Mouse (Mus musculus) kidney, adult 2 months (tissue): ENCODE results near the gene Pax9. TPM values are rescaled to one million over a fixed set of nuclear protein-coding genes. Genes with fewer than 3 reads are reported as not detected.

Experiments
- DNase-seq: peaks from one replicate; pipeline ENCODE4 v3.0.0; 2021
- H3K27ac ChIP-seq: fragments of 200-500 bp; 2 replicates; pipeline ENCODE4 v1.5.1; 2012; ENCODE audit warnings: low read depth, low read length, control low read depth, inconsistent platforms; ENCODE audit not compliant: insufficient read depth
- H3K27me3 ChIP-seq: fragments of 200-500 bp; replicated peaks from 2 replicates; pipeline ENCODE4 v1.6.1; 2012; ENCODE audit warnings: mild to moderate bottlenecking, moderate library complexity, low read length, inconsistent platforms; ENCODE audit not compliant: control insufficient read depth, insufficient read depth
- H3K36me3 ChIP-seq: fragments of 200-500 bp; 2 replicates; pipeline ENCODE4 v1.6.1; 2012; ENCODE audit warnings: mild to moderate bottlenecking, moderate library complexity, low read length, inconsistent platforms; ENCODE audit not compliant: control insufficient read depth, insufficient read depth
- H3K4me1 ChIP-seq: fragments of 200-500 bp; 2 replicates; pipeline ENCODE4 v1.6.1; 2011; ENCODE audit warnings: low read length; ENCODE audit not compliant: control insufficient read depth, insufficient read depth
- H3K4me3 ChIP-seq: fragments of 200-500 bp; 2 replicates; pipeline ENCODE4 v1.5.1; 2011; ENCODE audit warnings: mild to moderate bottlenecking, low read depth, low read length, control low read depth; ENCODE audit not compliant: insufficient read depth
- CTCF ChIP-seq: fragments of 200-500 bp; conservative IDR thresholded peaks from 2 replicates; pipeline ENCODE4 v1.5.1; 2011; ENCODE audit warnings: low read depth, mild to moderate bottlenecking, control low read depth, low read length, moderate library complexity, mixed read lengths; ENCODE audit not compliant: insufficient read depth, insufficient read length
- POLR2A ChIP-seq: fragments of 200-500 bp; IDR thresholded peaks from one replicate; pipeline ENCODE4 v1.6.1; 2011; ENCODE audit warnings: low read depth, low read length, control low read depth
- WGBS: fragments of 180-500 bp; shearing (Covaris S2); methylation state at CpG from one replicate; pipeline ENCODE4 v1.1.7; 2018; 5-methylcytosine and 5-hydroxymethylcytosine counted together
- polyA plus RNA-seq: library from polyadenylated mRNA; depleted of rRNA; stranded (reverse); fragments of >200 nt; gene quantifications from 2 replicates; pipeline ENCODE4 v1.2.3, GENCODE M21; 2012; rRNA removed

The Pax9 gene
- polyA plus RNA-seq, 1 experiment: not detected

GRCm38 (mm10) chr12:56718707-56719051 is 27.1 kb downstream of the Pax9 start:
- DNase-seq: no peak
- WGBS: 40% methylated on average over 6 of the region's 6 CpGs
- Histone ChIP-seq H3K27me3 (no peaks in the 10 kb centered on the region), H3K27ac (no peak overlapping the region), H3K4me3 (no peak overlapping the region), H3K4me1 (no peaks in the 10 kb centered on the region), H3K36me3 (no peaks in the 10 kb centered on the region)
- no peak for TF ChIP-seq POLR2A

- DNase-seq: no peak
- no peaks in the 10 kb centered on the region for H3K4me1 ChIP-seq
- H3K27ac ChIP-seq: no peak overlapping the region
- no peaks in the 10 kb centered on the region for H3K27me3 ChIP-seq
- 65% methylated on average over 4 of the region's 4 CpGs for WGBS
- no peaks in the 10 kb centered on the region for H3K36me3 ChIP-seq
- TF ChIP-seq POLR2A (no peak), CTCF (no peak)
- H3K4me3 ChIP-seq: no peak overlapping the region
Measured at GRCm38 (mm10) chr12:56727631-56728030, 36.1 kb downstream of the Pax9 start.

- H3K27ac ChIP-seq: no peak overlapping the region
- WGBS: 88% methylated on average over 4 of the region's 4 CpGs
- no peaks in the 10 kb centered on the region for H3K4me1 ChIP-seq
- TF ChIP-seq POLR2A: no peak
- H3K27me3 ChIP-seq: no peaks in the 10 kb centered on the region
- no peaks in the 10 kb centered on the region for H3K36me3 ChIP-seq
- no peak overlapping the region for H3K4me3 ChIP-seq
- no peak for DNase-seq
Measured at GRCm38 (mm10) chr12:56737104-56737503, 45.5 kb downstream of the Pax9 start.

Other genes starting within 250 kb of the Pax9 start
- not detected in 2 replicates for gene Nkx2-1, start 154.9 kb upstream of the Pax9 start, polyA plus RNA-seq
- gene Nkx2-9, start 78.5 kb upstream of the Pax9 start, polyA plus RNA-seq: not detected in 2 replicates